Mouse (Mus musculus): ENCODE measurements around the gene Camk2d. TPM values are rescaled to one million over a fixed set of nuclear protein-coding genes. Genes with fewer than 3 reads are reported as not detected.
A peak's percentile ranks its signal among the peaks of the same experiment; 100 is the strongest.

Gene Camk2d
- total and polyA plus RNA-seq, 3 experiments = 0.07 to 0.35 TPM; not detected in 1

- no peaks in the 10 kb centered on the region for H3K9me3 ChIP-seq (replicated peaks; ENCODE audit: insufficient read depth, low read length)
- H3K79me2 ChIP-seq (ENCODE audit: control insufficient read depth, insufficient read depth, low read length, poor library complexity) = no peaks in the 10 kb centered on the region
- H3K9ac ChIP-seq (ENCODE audit: control insufficient read depth, low read depth, low read length, poor library complexity, severe bottlenecking) = no peak overlapping the region
- H3K4me3 ChIP-seq (ENCODE audit: control insufficient read depth in 1 of 2, insufficient read depth in 1 of 2, low read depth in 2 of 2, low read length in 2 of 2) = no peak overlapping the region
- peak in 1 of 2 experiments; percentile 51; a peak in 1 of 4 replicates for TF ChIP-seq EP300 (IDR thresholded peaks at IDR 0.05; ENCODE audit: low read depth in 1 of 2, low read length in 2 of 2)
- TF ChIP-seq SMC3 (IDR thresholded peaks at IDR 0.05; ENCODE audit: low read depth, low read length) = no peak
- H3K27me3 ChIP-seq (ENCODE audit: control insufficient read depth in 1 of 2, insufficient read depth in 2 of 2, low read length in 2 of 2) = no peaks in the 10 kb centered on the region
- peaks cover 13 to 17% of the 10 kb centered on the region in 2 experiments for H3K4me1 ChIP-seq (ENCODE audit: control insufficient read depth in 1 of 2, insufficient read depth in 2 of 2, low read length in 2 of 2)
- H3K27ac ChIP-seq (ENCODE audit: control insufficient read depth, low read depth, low read length) = no peak overlapping the region
- H3K36me3 ChIP-seq (ENCODE audit: control insufficient read depth in 1 of 2, insufficient read depth in 2 of 2, low read length in 2 of 2) = peaks cover 0 to 15% of the 10 kb centered on the region in 2 experiments; a peak in 2 of 4 replicates
- peak; percentile 5 for DNase-seq (ENCODE audit: low read depth, low spot score)
These were observed 197.2 kb downstream of the Camk2d start for GRCm38 (mm10) chr3:126793035-126793964.

- no peaks in the 10 kb centered on the region for H3K27me3 ChIP-seq (ENCODE audit: control insufficient read depth in 1 of 2, insufficient read depth in 2 of 2, low read length in 2 of 2)
- TF ChIP-seq EP300 (IDR thresholded peaks at IDR 0.05; ENCODE audit: low read depth in 1 of 2, low read length in 2 of 2) (peak in 1 of 2 experiments; percentile 32; a peak in 1 of 4 replicates), ZNF384 (IDR thresholded peaks at IDR 0.05; ENCODE audit: low read depth, low read length) (no peak)
- H3K9ac ChIP-seq (ENCODE audit: control insufficient read depth, low read depth, low read length, poor library complexity, severe bottlenecking) = no peak overlapping the region
- peaks cover 0 to 15% of the 10 kb centered on the region in 2 experiments; a peak in 2 of 4 replicates for H3K36me3 ChIP-seq (ENCODE audit: control insufficient read depth in 1 of 2, insufficient read depth in 2 of 2, low read length in 2 of 2)
- no peak overlapping the region for H3K27ac ChIP-seq (ENCODE audit: control insufficient read depth, low read depth, low read length)
- H3K79me2 ChIP-seq (ENCODE audit: control insufficient read depth, insufficient read depth, low read length, poor library complexity) = no peaks in the 10 kb centered on the region
- DNase-seq (ENCODE audit: low read depth, low spot score) = peak; percentile 7
- H3K4me1 ChIP-seq (ENCODE audit: control insufficient read depth in 1 of 2, insufficient read depth in 2 of 2, low read length in 2 of 2) = peaks cover 13 to 17% of the 10 kb centered on the region in 2 experiments
- no peaks in the 10 kb centered on the region for H3K9me3 ChIP-seq (replicated peaks; ENCODE audit: insufficient read depth, low read length)
- H3K4me3 ChIP-seq (ENCODE audit: control insufficient read depth in 1 of 2, insufficient read depth in 1 of 2, low read depth in 2 of 2, low read length in 2 of 2) = no peak overlapping the region
These were observed 199.8 kb downstream of the Camk2d start for GRCm38 (mm10) chr3:126795904-126796303.

- TF ChIP-seq MXI1 (IDR thresholded peaks at IDR 0.05; ENCODE audit: low read depth, low read length) (no peak), TAL1 (IDR thresholded peaks at IDR 0.05; ENCODE audit: low read length) (no peak), TCF12 (IDR thresholded peaks at IDR 0.05; ENCODE audit: low read depth, low read length) (peak; percentile 37; the same call in 1 of the 2 replicates), GATA1 (IDR thresholded peaks at IDR 0.05; ENCODE audit: low read depth, low read length) (peak; percentile 74), KAT2A (conservative IDR thresholded peaks at IDR 0.05; ENCODE audit: low read depth, low read length) (no peak), E2F4 (IDR thresholded peaks at IDR 0.05; ENCODE audit: borderline replicate concordance, low read depth, low read length) (no peak), ETS1 (IDR thresholded peaks at IDR 0.05; ENCODE audit: low read depth, low read length) (peak; percentile 41; the same call in 1 of the 2 replicates), MAFK (IDR thresholded peaks at IDR 0.05; ENCODE audit: borderline replicate concordance, low read depth, low read length) (no peak), NRF1 (IDR thresholded peaks at IDR 0.05; ENCODE audit: insufficient read depth, low read depth, low read length, poor library complexity, severe bottlenecking) (no peak), ZNF384 (IDR thresholded peaks at IDR 0.05; ENCODE audit: low read depth, low read length) (no peak), MYB (IDR thresholded peaks at IDR 0.05; ENCODE audit: low read depth, low read length) (no peak), ELF1 (IDR thresholded peaks at IDR 0.05; ENCODE audit: low read depth, low read length) (no peak), EP300 (IDR thresholded peaks at IDR 0.05; ENCODE audit: low read depth in 1 of 2, low read length in 2 of 2) (peak; percentile 53 to 59; a peak in 2 of 4 replicates), ZC3H11A (IDR thresholded peaks at IDR 0.05; ENCODE audit: low read depth, low read length) (no peak)
- H3K27me3 ChIP-seq (ENCODE audit: control insufficient read depth in 1 of 2, insufficient read depth in 2 of 2, low read length in 2 of 2) = no peaks in the 10 kb centered on the region
- H3K9me3 ChIP-seq (replicated peaks; ENCODE audit: insufficient read depth, low read length) = no peaks in the 10 kb centered on the region
- H3K79me2 ChIP-seq (ENCODE audit: control insufficient read depth, insufficient read depth, low read length, poor library complexity) = no peaks in the 10 kb centered on the region
- no peak overlapping the region for H3K4me3 ChIP-seq (ENCODE audit: control insufficient read depth in 1 of 2, insufficient read depth in 1 of 2, low read depth in 2 of 2, low read length in 2 of 2)
- peak; percentile 48 for DNase-seq (ENCODE audit: low read depth, low spot score)
- H3K27ac ChIP-seq (ENCODE audit: control insufficient read depth, low read depth, low read length) = no peak overlapping the region
- H3K9ac ChIP-seq (ENCODE audit: control insufficient read depth, low read depth, low read length, poor library complexity, severe bottlenecking) = no peak overlapping the region
- H3K36me3 ChIP-seq (ENCODE audit: control insufficient read depth in 1 of 2, insufficient read depth in 2 of 2, low read length in 2 of 2) = peaks cover 0 to 15% of the 10 kb centered on the region in 2 experiments; a peak in 2 of 4 replicates
- peaks cover 13 to 17% of the 10 kb centered on the region in 2 experiments for H3K4me1 ChIP-seq (ENCODE audit: control insufficient read depth in 1 of 2, insufficient read depth in 2 of 2, low read length in 2 of 2)
These were observed 200.9 kb downstream of the Camk2d start for GRCm38 (mm10) chr3:126797025-126797424.

All from MEL (cell line).